Comparison of ENCODE assay signal across 8 mouse cellular contexts in genomic region chr7:45459564-45460140, GRCm38 (mm10). TPM values are rescaled to one million over a fixed set of nuclear protein-coding genes. Genes with fewer than 3 reads are reported as not detected.
DNase-seq lines count a peak whose midpoint lies in the region; ATAC-seq and TF ChIP-seq lines count a peak whose summit lies in the region.
"Not testable (repeated sequence)": the region's sequence is repeated elsewhere in the genome, so short reads cannot be mapped to it uniquely, and the experiment has no call there.

TSS of gene Ftl1 (minus strand) at chr7:45459884.

- peaks cover 27% of the 10 kb centered on the region for H3K4me1 ChIP-seq in bone marrow macrophage, adult 2 months (ENCODE audit: control insufficient read depth, insufficient read depth, low read length)
- H3K4me1 ChIP-seq in embryonic fibroblast, embryonic 13.5 days (ENCODE audit: control insufficient read depth, insufficient read depth, low read length) = not testable (repeated sequence)
- peaks cover 27% of the 10 kb centered on the region for H3K4me1 ChIP-seq in kidney, embryonic 14.5 days (ENCODE audit: control insufficient read depth, insufficient read depth, low read length)
- peaks cover 46% of the 10 kb centered on the region for H3K4me1 ChIP-seq in limb, embryonic 15.5 days

- peaks cover 45% of the 10 kb centered on the region for H3K36me3 ChIP-seq in kidney, embryonic 14.5 days (ENCODE audit: control insufficient read depth, insufficient read depth, low read length)
- peaks cover 71% of the 10 kb centered on the region for H3K36me3 ChIP-seq in limb, embryonic 15.5 days

- TF ChIP-seq CTCF in bone marrow macrophage, adult 2 months (IDR thresholded peaks at IDR 0.05; ENCODE audit: low read depth, low read length); embryonic fibroblast, embryonic 13.5 days (IDR thresholded peaks at IDR 0.05; ENCODE audit: borderline replicate concordance, insufficient read depth, low read length): not testable (repeated sequence)

- under 1% methylated on average over 27 of the region's 37 CpGs for WGBS in kidney, embryonic 14.5 days
- 0% methylated on average over 33 of the region's 37 CpGs for WGBS in limb, embryonic 15.5 days

- ATAC-seq in kidney, embryonic 14.5 days (ENCODE audit: low FRiP score, low TSS enrichment) = peak; percentile 97
- peak; percentile 96 for ATAC-seq in limb, embryonic 15.5 days (ENCODE audit: insufficient number of reproducible peaks, low FRiP score, low TSS enrichment, low read depth)

- peak within 1 kb of the TSS; percentile 89 for H3K4me2 ChIP-seq in kidney, embryonic 14.5 days (replicated peaks; ENCODE audit: low read depth, low read length)
- H3K4me2 ChIP-seq in limb, embryonic 15.5 days = peak within 1 kb of the TSS; percentile 64

- H3K27me3 ChIP-seq in kidney, embryonic 14.5 days (ENCODE audit: control insufficient read depth, insufficient read depth, low read length); limb, embryonic 15.5 days: not testable (repeated sequence)

- peak; percentile 99 for DNase-seq in A20 (ENCODE audit: low read depth, low spot score)
- DNase-seq in heart, adult 9 months (ENCODE audit: low spot score in 2 of 2) = peak; percentile 99
- peak; percentile 97 to 98 for DNase-seq in monocyte, adult 2 months (ENCODE audit: low read depth in 1 of 2, low spot score in 2 of 2)
- DNase-seq in spleen, postnatal 36 days (ENCODE audit: low spot score in 2 of 2) = peak; percentile 98 to 99

- H3K4me3 ChIP-seq in bone marrow macrophage, adult 2 months (ENCODE audit: insufficient read depth, low read length) = peak within 1 kb of the TSS; percentile 94
- H3K4me3 ChIP-seq in embryonic fibroblast, embryonic 13.5 days (ENCODE audit: insufficient read depth, low read length) = peak within 1 kb of the TSS; percentile 67
- H3K4me3 ChIP-seq in kidney, embryonic 14.5 days (ENCODE audit: low read length) = peak within 1 kb of the TSS; percentile 76
- H3K4me3 ChIP-seq in limb, embryonic 15.5 days = peak within 1 kb of the TSS; percentile 62

- peak within 1 kb of the TSS; percentile 100 for H3K27ac ChIP-seq in bone marrow macrophage, adult 2 months (ENCODE audit: insufficient read depth, low read depth, low read length)
- peak within 1 kb of the TSS; percentile 96 for H3K27ac ChIP-seq in embryonic fibroblast, embryonic 13.5 days (ENCODE audit: insufficient read depth, low read length)
- peak within 1 kb of the TSS; percentile 88 for H3K27ac ChIP-seq in kidney, embryonic 14.5 days (ENCODE audit: low read depth, low read length)
- H3K27ac ChIP-seq in limb, embryonic 15.5 days = peak within 1 kb of the TSS; percentile 96

- not testable (repeated sequence) for H3K9me3 ChIP-seq in kidney, embryonic 14.5 days (ENCODE audit: control insufficient read depth, low read length); limb, embryonic 15.5 days

- peak within 1 kb of the TSS; percentile 83 for H3K9ac ChIP-seq in kidney, embryonic 14.5 days (ENCODE audit: low read depth, low read length)
- H3K9ac ChIP-seq in limb, embryonic 15.5 days = peak within 1 kb of the TSS; percentile 66

- peak; percentile 97 for TF ChIP-seq POLR2A in bone marrow macrophage, adult 2 months (IDR thresholded peaks at IDR 0.05; ENCODE audit: borderline replicate concordance, low read depth, low read length)
- TF ChIP-seq POLR2A in embryonic fibroblast, embryonic 13.5 days (IDR thresholded peaks at IDR 0.05; ENCODE audit: low read depth, low read length) = peak; percentile 86

RNA-seq across cellular contexts. Expression of gene Ftl1, which starts in this region (rescaled TPM):
- polyA plus RNA-seq in bone marrow macrophage, adult 2 months (2012; ENCODE audit: insufficient read depth, insufficient read length, missing spikeins) = 18,510 and 20,120 TPM in 2 replicates
- 3,506 and 4,699 TPM in 2 replicates for polyA plus RNA-seq in embryonic fibroblast, embryonic 13.5 days (2011; ENCODE audit: insufficient read length, low read depth, missing spikeins)
- polyA plus RNA-seq in kidney, embryonic 14.5 days (2014; fragmentation: Nextera tagmentation; extraction: Ambion mirVana) = 3,941 and 4,356 TPM in 2 replicates
- polyA plus RNA-seq in limb, embryonic 15.5 days (2015; fragmentation: Nextera tagmentation; extraction: Ambion mirVana) = 4,640 and 4,716 TPM in 2 replicates

Comparison
In these comparisons a context has a peak if more than half of its experiments do, and no peak if none do; other contexts are left out.
1. Peak in every context shown above with its lines: DNase-seq, ATAC-seq, H3K4me3 ChIP-seq and H3K27ac ChIP-seq.